Mouse (Mus musculus): Measurements from ENCODE around the gene Il20.

GRCm38 (mm10) chr1:130892446-130892845 lies 18.8 kb downstream of the Il20 start:
- TF ChIP-seq POLR2A (IDR thresholded peaks at IDR 0.05; ENCODE audit: control insufficient read depth, extremely low read depth, insufficient read depth, low read length, poor library complexity) (no peak), CTCF (IDR thresholded peaks at IDR 0.05; ENCODE audit: borderline replicate concordance, control insufficient read depth, extremely low read depth, insufficient read depth, low read length, poor library complexity) (no peak)

All from thymus, adult 2 months (tissue).